Mouse (Mus musculus): ENCODE results near the gene Tmem210.

- no peak for TF ChIP-seq CTCF (IDR thresholded peaks at IDR 0.05; ENCODE audit: control insufficient read depth, insufficient read depth, insufficient replicate concordance, low read depth, low read length)
- TF ChIP-seq POLR2A (IDR thresholded peaks at IDR 0.05; ENCODE audit: control insufficient read depth, low read depth, low read length), result no peak
Measured at GRCm38 (mm10) chr2:25310969-25311368, 23.0 kb downstream of the Tmem210 start.

All from testis, adult 2 months (tissue).